Mouse (Mus musculus): ENCODE measurements around the gene Sarnp.

DNA sequence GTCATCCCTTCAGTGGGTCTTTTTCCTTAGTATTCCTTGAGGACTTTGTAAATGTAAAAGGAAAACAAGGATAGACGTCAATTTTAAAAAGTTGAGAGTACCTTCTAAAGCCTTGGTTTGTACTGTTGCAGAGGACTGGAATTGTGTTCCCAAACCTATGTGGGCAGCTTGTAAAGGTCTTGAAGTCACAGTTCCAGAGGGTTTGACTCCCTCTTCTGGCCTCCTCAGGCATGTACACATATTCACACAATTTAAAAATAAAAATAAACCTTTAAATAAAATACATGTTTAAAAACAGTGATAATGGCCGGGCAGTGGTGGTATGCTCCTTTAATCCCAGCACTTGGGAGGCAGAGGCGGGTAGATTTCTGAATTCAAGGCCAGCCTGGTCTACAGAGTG, 48.9 kb downstream of the Sarnp start:
- TF ChIP-seq POLR2A (IDR thresholded peaks at IDR 0.05; ENCODE audit: control insufficient read depth, extremely low read depth, insufficient read depth, low read length, poor library complexity) (no peak), CTCF (IDR thresholded peaks at IDR 0.05; ENCODE audit: borderline replicate concordance, control insufficient read depth, extremely low read depth, insufficient read depth, low read length, poor library complexity) (no peak)
